Mouse (Mus musculus): ENCODE results near the gene Abl1.
A peak's percentile ranks its signal among the peaks of the same experiment; 100 is the strongest.

Gene Abl1

DNA sequence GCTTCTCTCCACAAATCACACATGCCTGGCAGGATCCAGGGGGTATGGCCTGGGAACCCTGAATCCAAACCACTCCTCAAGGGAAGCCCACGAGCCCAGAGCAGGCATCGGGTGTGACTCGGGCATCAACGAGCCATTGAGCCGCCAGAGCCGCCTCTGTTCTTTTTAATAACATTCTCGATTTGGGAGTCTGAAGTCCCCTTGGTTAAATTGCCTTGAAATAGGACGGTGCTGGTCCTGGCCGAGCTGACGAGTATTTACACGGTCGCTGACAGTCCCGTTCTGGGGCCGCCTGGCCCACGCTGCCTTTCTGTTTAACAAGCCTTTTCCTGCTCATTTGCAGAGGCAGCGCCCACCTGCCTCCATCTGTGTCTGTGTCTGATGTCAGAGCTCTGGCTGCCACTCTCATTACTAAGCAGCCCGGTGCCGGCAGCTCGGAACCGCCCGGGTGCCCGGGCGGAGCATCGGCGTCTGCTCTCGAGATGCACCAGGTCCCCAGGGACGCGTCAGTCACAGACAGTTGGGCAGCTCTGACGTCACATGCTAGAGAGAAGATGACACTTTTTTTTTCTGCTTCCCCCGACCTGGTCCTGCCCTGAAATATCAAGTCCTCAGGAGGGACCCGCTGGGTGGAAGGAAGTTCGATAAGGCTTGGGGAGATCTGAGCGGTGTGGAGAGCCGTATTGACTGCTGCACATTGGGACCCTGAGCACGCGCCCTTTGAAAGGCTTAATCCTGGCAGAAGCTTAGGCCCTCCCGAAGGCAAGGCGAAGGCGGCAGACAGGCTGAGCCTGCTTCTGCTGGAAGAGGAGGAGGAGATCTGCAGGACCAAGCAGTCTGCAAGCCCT, 134.6 kb downstream of the Abl1 start:
- DNase-seq (ENCODE audit: extremely low read depth, low read depth), result no peak

DNA sequence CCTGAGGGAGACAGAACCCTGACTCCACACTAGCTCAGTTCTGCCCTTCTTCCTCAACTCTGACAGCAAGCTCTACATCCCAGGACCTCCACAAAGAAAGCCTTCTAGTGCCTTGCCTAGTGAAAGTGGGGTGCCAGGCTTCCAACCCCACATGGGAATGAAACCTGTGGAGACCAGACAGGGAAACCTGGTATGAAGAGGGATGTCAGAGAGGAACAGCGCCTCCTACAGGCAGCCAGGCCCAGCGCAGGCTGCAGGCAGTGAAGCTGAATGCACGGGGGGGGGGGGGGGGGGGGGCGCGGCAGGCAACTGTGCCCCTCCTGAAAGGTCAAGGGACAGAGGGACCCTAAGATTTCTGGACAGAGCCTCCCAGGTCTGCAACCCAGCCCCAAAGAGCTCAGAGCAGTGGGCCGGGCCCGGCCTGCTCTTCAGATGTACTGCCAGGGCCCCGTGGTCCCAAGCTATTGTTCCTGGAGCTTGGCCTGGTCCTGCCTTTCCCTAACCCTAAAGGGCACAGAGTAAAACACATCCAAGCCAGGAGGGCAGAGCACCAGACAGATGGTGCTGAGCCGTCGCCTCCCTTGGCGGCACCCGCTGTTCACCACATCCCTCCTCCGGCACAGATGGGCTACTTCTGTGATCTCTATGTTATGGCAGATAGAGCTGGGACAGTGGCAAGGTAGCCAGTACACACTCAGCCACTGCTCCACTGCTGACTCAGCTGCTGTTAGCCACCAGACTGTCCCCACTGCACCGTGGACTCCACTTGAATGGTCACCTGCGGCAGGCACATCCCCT, 136.0 kb downstream of the Abl1 start:
- DNase-seq (ENCODE audit: extremely low read depth, low read depth), result no peak

GRCm38 (mm10) chr2:31825469-31825911, 137.3 kb downstream of the Abl1 start:
- no peak for DNase-seq (ENCODE audit: extremely low read depth, low read depth)

GRCm38 (mm10) chr2:31826094-31827085, 138.2 kb downstream of the Abl1 start:
- DNase-seq (ENCODE audit: extremely low read depth, low read depth), result no peak

- DNase-seq (ENCODE audit: extremely low read depth, low read depth), result no peak
These were observed 139.7 kb downstream of the Abl1 start for GRCm38 (mm10) chr2:31827877-31828276.

DNA sequence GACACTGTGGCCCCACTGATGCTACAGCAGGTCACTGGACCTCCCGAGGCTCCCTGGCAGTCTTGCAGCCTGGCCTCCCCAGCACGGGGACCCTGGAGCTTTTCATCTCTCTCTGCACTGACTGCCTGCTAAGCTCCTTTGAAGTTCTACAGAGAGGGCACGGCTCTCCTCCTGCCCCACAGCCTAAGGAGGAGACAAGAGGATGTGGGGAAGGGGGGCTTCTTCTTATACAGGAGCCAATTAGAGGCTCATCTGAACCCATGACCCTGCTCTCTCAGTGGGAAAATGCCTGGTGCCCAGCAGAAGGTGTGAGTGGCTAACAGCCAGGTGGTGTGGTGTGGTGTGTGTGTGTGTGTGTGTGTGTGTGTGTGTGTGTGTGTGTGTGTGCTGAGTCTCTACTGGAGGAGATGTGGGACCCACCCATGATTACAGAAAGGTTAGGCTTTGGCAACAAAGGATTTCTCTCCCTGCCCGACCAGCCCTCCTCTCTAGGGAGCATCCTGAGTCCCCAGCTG, 140.2 kb downstream of the Abl1 start:
- DNase-seq (ENCODE audit: extremely low read depth, low read depth), result no peak

DNA sequence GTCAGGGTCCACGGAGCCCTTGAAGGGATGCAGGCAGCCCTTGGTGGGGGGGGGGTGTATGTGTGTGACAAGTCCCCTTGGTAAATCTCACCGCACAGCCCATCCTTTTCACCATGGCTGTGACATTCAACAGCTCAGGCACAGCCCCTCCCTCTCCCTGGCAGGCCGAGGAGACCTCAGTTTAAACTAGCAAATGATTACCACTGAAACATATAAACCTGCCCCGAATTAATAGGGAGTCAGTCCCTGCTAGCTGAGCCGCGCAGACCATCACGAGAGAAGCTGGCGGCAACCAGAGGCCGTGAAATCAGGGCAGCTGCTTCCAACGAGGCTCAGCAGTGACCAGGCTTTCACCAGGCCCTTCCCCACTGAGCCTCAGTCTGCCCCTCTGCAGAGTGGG, 147.9 kb downstream of the Abl1 start:
- DNase-seq (ENCODE audit: extremely low read depth, low read depth), result no peak

- no peak for DNase-seq (ENCODE audit: extremely low read depth, low read depth)
These were observed 148.8 kb downstream of the Abl1 start for GRCm38 (mm10) chr2:31836985-31837384.

- no peak for DNase-seq (ENCODE audit: extremely low read depth, low read depth)
These were observed 150.7 kb downstream of the Abl1 start for GRCm38 (mm10) chr2:31838868-31839267.

DNA sequence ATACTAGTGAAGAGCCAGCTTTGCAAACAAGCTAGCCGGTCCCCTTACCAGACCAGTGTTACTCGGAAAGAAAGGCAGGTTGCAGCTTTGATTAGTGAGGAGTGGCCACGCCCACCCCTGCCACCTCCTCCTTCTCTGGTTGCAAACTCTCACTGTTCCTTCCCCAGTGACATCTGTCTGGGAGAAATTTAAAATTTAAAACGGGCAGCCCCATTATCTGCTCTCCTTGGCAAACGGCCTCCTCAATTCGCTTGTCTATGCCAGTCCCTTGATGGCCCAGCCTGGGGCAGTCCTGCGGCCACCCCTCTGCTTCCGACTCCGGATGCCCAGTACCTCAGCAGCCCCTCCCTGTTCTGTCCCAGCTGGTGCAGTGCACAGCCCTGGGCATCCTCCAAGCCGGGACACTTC, 156.6 kb downstream of the Abl1 start:
- no peak for DNase-seq (ENCODE audit: extremely low read depth, low read depth)

DNA sequence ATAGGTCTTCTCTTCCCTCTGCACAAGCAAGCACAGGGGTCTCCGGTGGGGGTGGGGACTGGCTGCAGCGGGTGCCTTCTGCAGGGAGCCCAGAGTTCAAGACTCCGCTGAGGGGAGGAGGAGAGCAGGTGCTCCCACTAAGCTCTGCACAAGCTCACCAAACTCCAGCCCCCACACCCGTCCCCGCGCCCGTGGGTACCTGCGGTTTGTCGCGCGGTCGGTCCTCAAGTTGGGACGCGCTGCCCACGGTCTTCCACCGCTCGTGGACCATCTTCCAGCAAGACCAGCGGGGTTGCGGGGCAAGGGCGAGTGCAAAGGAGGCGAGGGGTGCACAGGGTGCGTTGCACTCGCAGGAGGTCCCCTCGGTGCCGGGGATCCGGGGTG, 157.3 kb downstream of the Abl1 start:
- no peak for DNase-seq (ENCODE audit: extremely low read depth, low read depth)

- no peak for DNase-seq (ENCODE audit: extremely low read depth, low read depth)
These were observed 157.9 kb downstream of the Abl1 start, which contains the start of gene Fibcd1 for GRCm38 (mm10) chr2:31845896-31846691. Fibcd1 (minus strand) TSS chr2:31846005.

- DNase-seq (ENCODE audit: extremely low read depth, low read depth), result no peak
These were observed 158.8 kb downstream of the Abl1 start for GRCm38 (mm10) chr2:31846692-31847660.

GRCm38 (mm10) chr2:31847908-31848307, 159.7 kb downstream of the Abl1 start:
- peak; percentile 31 for DNase-seq (ENCODE audit: extremely low read depth, low read depth)

DNA sequence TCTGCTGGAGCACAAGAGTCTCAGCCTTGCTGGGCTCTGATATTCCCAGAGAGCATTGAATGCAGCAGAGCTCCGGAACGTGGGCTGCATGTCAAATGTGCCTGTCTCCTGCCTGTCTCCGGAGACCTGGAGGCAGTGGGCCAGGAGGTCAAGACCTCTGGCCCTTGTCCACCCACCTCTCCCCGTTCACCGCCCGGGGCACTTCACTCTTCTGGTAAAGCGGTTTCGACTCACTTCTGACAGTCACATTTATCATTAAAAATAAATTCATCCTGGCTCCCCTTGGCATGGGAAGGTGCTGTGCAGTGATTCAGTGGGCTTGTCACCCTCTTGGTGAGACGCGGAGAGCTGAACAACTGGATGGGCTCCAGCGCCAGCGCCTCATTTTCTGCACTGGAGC, 162.0 kb downstream of the Abl1 start:
- no peak for DNase-seq (ENCODE audit: extremely low read depth, low read depth)
